In the genomic region with DNA sequence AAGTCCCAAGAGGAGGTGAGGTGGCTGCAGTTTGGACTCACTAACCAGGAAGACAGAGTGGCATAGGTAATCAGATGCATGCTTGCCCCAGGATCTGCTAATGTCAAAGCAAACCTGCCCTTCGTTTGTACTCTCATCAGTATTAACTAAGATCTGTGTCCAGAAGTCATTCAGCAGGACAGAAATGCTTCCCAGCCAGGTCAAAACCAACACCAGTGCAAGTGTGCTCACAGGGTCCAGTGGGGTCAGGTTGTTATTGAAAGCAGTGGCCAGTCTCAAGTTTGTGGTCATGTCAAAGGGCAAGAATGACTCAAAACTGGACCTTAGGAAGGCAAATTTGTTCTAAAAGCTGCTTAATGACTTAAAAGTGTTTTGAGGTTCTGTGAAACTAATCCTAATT, we compare ENCODE assay signal across 19 mouse cellular contexts. TPM values are rescaled to one million over a fixed set of nuclear protein-coding genes. Genes with fewer than 3 reads are reported as not detected.
A peak's percentile ranks its signal among the peaks of the same experiment; 100 is the strongest.
DNase-seq lines count a peak whose midpoint lies in the region; ATAC-seq and TF ChIP-seq lines count a peak whose summit lies in the region.
"Had no signal": no experiment of that assay in that cellular context is flagged by ENCODE, and none has a peak within 500 bp of the region (broad histone marks: within the 10 kb centered on the region; RNA-seq: fewer than 3 reads in every experiment).

No protein-coding gene starts in this region.

- no peak for TF ChIP-seq POLR2A in bone marrow, adult 2 months (IDR thresholded peaks at IDR 0.05; ENCODE audit: borderline replicate concordance, control insufficient read depth, low read depth, low read length)
- TF ChIP-seq POLR2A in cerebellum, adult 2 months (IDR thresholded peaks at IDR 0.05; ENCODE audit: borderline replicate concordance, insufficient read depth, low read length): no peak

- 86% methylated on average over 1 of the region's 1 CpGs for WGBS in bone marrow, adult 2 months
- 69% methylated on average over 1 of the region's 1 CpGs for WGBS in liver, embryonic 16.5 days (ENCODE audit: insufficient replicate concordance)
- 90% methylated on average over 1 of the region's 1 CpGs for WGBS in cerebellum, adult 2 months

- ATAC-seq in liver, embryonic 16.5 days (ENCODE audit: low read depth): no peak
- ATAC-seq: activated CD4-positive, CD25-positive, alpha-beta regulatory T cell, adult 4 months; hindbrain, embryonic 16.5 days had no signal

- no peaks in the 10 kb centered on the region for H3K27me3 ChIP-seq in liver, embryonic 16.5 days (ENCODE audit: control insufficient read depth, insufficient read depth, low read depth, low read length)
- no peaks in the 10 kb centered on the region for H3K27me3 ChIP-seq in cerebellum, adult 2 months (ENCODE audit: control insufficient read depth, insufficient read depth, low read length)
- H3K27me3 ChIP-seq: forebrain, embryonic 12.5 days; heart, embryonic 15.5 days; limb, embryonic 13.5 days; midbrain, embryonic 12.5 days had no signal

- no peaks in the 10 kb centered on the region for H3K9me3 ChIP-seq in liver, embryonic 16.5 days (replicated peaks; ENCODE audit: control insufficient read depth, low read length)
- H3K9me3 ChIP-seq: embryonic facial prominence, embryonic 10.5 days; forebrain, embryonic 12.5 days; heart, embryonic 15.5 days; limb, embryonic 13.5 days; midbrain, embryonic 12.5 days had no signal

- no peak for TF ChIP-seq CTCF in bone marrow, adult 2 months (IDR thresholded peaks at IDR 0.05; ENCODE audit: control insufficient read depth, insufficient read depth, low read length)
- TF ChIP-seq CTCF in cerebellum, adult 2 months (IDR thresholded peaks at IDR 0.05; ENCODE audit: borderline replicate concordance, insufficient read depth, low read depth, low read length): no peak

- H3K36me3 ChIP-seq in liver, embryonic 16.5 days (ENCODE audit: control insufficient read depth, insufficient read depth): peaks cover 4% of the 10 kb centered on the region; the same call in 1 of the 2 replicates
- H3K36me3 ChIP-seq: forebrain, embryonic 12.5 days; heart, embryonic 15.5 days had no signal

- peaks cover 12% of the 10 kb centered on the region for H3K4me1 ChIP-seq in bone marrow, adult 2 months (ENCODE audit: control insufficient read depth, insufficient read depth, low read length)
- H3K4me1 ChIP-seq in liver, embryonic 16.5 days (ENCODE audit: control insufficient read depth, low read depth, low read length): peaks cover 61% of the 10 kb centered on the region
- no peaks in the 10 kb centered on the region for H3K4me1 ChIP-seq in cerebellum, adult 2 months (ENCODE audit: control insufficient read depth, insufficient read depth, low read length)

- peak overlapping the region; percentile 19; the same call in 1 of the 2 replicates for H3K4me2 ChIP-seq in liver, embryonic 16.5 days (ENCODE audit: low read depth, low read length)
- H3K4me2 ChIP-seq: forebrain, embryonic 12.5 days; heart, embryonic 15.5 days; limb, embryonic 13.5 days; midbrain, embryonic 12.5 days had no signal

- DNase-seq in kidney, adult 8-10 months: peak; percentile 61 to 75
- no peak for DNase-seq in kidney, adult 18-20 months
- DNase-seq in kidney, postnatal 25 days: peak; percentile 47 to 76
- DNase-seq in cerebellum, adult 2 months: no peak
- DNase-seq in thymus, postnatal 14 days: no peak
- DNase-seq: adrenal gland, postnatal 25 days; cerebellum, adult 18-20 months; gastrocnemius, postnatal 14 days; heart, adult 2 months had no signal

- no peak overlapping the region for H3K4me3 ChIP-seq in bone marrow, adult 2 months (replicated peaks; ENCODE audit: control insufficient read depth, low read depth, low read length)
- H3K4me3 ChIP-seq in liver, embryonic 16.5 days (ENCODE audit: low read depth, low read length): no peak overlapping the region
- H3K4me3 ChIP-seq in cerebellum, adult 2 months (replicated peaks; ENCODE audit: insufficient read depth, low read depth, low read length): no peak overlapping the region
- H3K4me3 ChIP-seq: embryonic facial prominence, embryonic 10.5 days; forebrain, embryonic 12.5 days; heart, adult 2 months; heart, embryonic 15.5 days; limb, embryonic 13.5 days; midbrain, embryonic 12.5 days had no signal

- peak overlapping the region; percentile 72; the same call in 1 of the 2 replicates for H3K27ac ChIP-seq in bone marrow, adult 2 months (ENCODE audit: control insufficient read depth, insufficient read depth, low read depth, low read length, poor library complexity)
- peak overlapping the region; percentile 68 for H3K27ac ChIP-seq in liver, embryonic 16.5 days (ENCODE audit: low read length)
- no peak overlapping the region for H3K27ac ChIP-seq in cerebellum, adult 2 months (ENCODE audit: insufficient read depth, low read length)
- H3K27ac ChIP-seq: embryonic facial prominence, embryonic 10.5 days; forebrain, embryonic 12.5 days; heart, adult 2 months; heart, embryonic 15.5 days; limb, embryonic 13.5 days; macrophage; midbrain, embryonic 12.5 days had no signal

- peak overlapping the region; percentile 31 for H3K9ac ChIP-seq in liver, embryonic 16.5 days (ENCODE audit: low read depth, low read length)
- H3K9ac ChIP-seq: forebrain, embryonic 12.5 days; heart, embryonic 15.5 days; limb, embryonic 13.5 days; midbrain, embryonic 12.5 days had no signal

RNA-seq across cellular contexts. Expression of gene Tbxas1, which starts 8.8 kb away (rescaled TPM):
- 25.1 and 59.7 TPM in 2 replicates for polyA plus RNA-seq in bone marrow, adult 2 months (2011; ENCODE audit: insufficient read depth, insufficient read length, low replicate concordance, missing spikeins)
- polyA plus RNA-seq in liver, embryonic 16.5 days (2015; fragmentation: Nextera tagmentation; extraction: Ambion mirVana): 10.8 and 12.8 TPM in 2 replicates
- 1.2 TPM in 2 replicates for polyA plus RNA-seq in cerebellum, adult 2 months (2012; rRNA removed)

RNA-seq across cellular contexts. Expression of gene Hipk2, which starts 9.6 kb away (rescaled TPM):
- 23.4 and 39.5 TPM in 2 replicates for polyA plus RNA-seq in bone marrow, adult 2 months (2011; ENCODE audit: insufficient read depth, insufficient read length, low replicate concordance, missing spikeins)
- 17.5 and 19.8 TPM in 2 replicates for polyA plus RNA-seq in liver, embryonic 16.5 days (2015; fragmentation: Nextera tagmentation; extraction: Ambion mirVana)
- polyA plus RNA-seq in cerebellum, adult 2 months (2012; rRNA removed): 34.3 and 36.6 TPM in 2 replicates

Comparison
In these comparisons a context has a peak if more than half of its experiments do, and no peak if none do; other contexts are left out.
1. DNase-seq: peak in kidney, adult 8-10 months (2 of 2) and kidney, postnatal 25 days (2 of 2); none in kidney, adult 18-20 months (single experiment), cerebellum, adult 2 months (0 of 2) and thymus, postnatal 14 days (single experiment).